In the genomic region with DNA sequence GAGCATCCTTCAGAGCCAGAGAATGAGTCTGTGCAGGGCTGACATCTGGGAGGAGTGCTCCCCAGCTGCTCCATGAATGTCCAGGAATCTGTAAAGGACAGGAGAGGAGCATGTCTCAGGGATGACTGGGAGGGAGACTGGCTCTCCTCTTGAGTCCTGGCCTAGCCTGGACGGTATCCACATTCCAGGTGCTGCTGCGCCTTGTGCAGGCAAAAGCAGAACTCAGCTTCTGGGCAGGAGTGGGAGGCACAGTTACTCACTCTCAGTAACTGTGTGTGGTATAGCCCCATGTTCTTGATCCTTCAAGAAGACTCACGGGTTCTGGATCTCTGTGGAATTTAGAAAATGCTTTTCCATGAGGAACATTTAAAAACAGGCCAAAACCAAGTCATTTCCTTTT, we compare ENCODE assay signal across 1 mouse cellular context.
TF ChIP-seq lines count a peak whose summit lies in the region.

No protein-coding gene starts in this region.

TF ChIP-seq in MEL, 35 proteins besides CTCF, POLR2A, EP300 and RAD21 (continued from another document):
- TF ChIP-seq POLR2AphosphoS5 (IDR thresholded peaks at IDR 0.05; ENCODE audit: borderline replicate concordance, low read depth, low read length) (no peak), JUND (IDR thresholded peaks at IDR 0.05; ENCODE audit: low read depth, low read length) (no peak), ZNF384 (IDR thresholded peaks at IDR 0.05; ENCODE audit: low read depth, low read length) (no peak), ETS1 (IDR thresholded peaks at IDR 0.05; ENCODE audit: low read depth, low read length) (no peak), USF1 (IDR thresholded peaks at IDR 0.05; ENCODE audit: low read depth, low read length) (no peak), ZKSCAN1 (IDR thresholded peaks at IDR 0.05; ENCODE audit: low read depth, low read length) (no peak), MYB (IDR thresholded peaks at IDR 0.05; ENCODE audit: low read depth, low read length) (no peak), POLR2AphosphoS2 (IDR thresholded peaks at IDR 0.05; ENCODE audit: low read length) (no peak), TAL1 (IDR thresholded peaks at IDR 0.05; ENCODE audit: low read length) (no peak), MEF2A (IDR thresholded peaks at IDR 0.05; ENCODE audit: extremely low read depth, insufficient replicate concordance, low read depth, low read length, poor library complexity, severe bottlenecking) (no peak), KAT2A (conservative IDR thresholded peaks at IDR 0.05; ENCODE audit: low read depth, low read length) (no peak), ELF1 (IDR thresholded peaks at IDR 0.05; ENCODE audit: low read depth, low read length) (no peak), HCFC1 (IDR thresholded peaks at IDR 0.05; ENCODE audit: low read depth, low read length) (no peak), NRF1 (IDR thresholded peaks at IDR 0.05; ENCODE audit: insufficient read depth, low read depth, low read length, poor library complexity, severe bottlenecking) (no peak), CHD1 (IDR thresholded peaks at IDR 0.05; ENCODE audit: low read depth, low read length) (no peak), MAFK (IDR thresholded peaks at IDR 0.05; ENCODE audit: borderline replicate concordance, low read depth, low read length) (no peak), SIN3A (IDR thresholded peaks at IDR 0.05; ENCODE audit: low read length) (no peak)
